Mouse (Mus musculus): ENCODE data around the gene Cpeb4. TPM values are rescaled to one million over a fixed set of nuclear protein-coding genes. Genes with fewer than 3 reads are reported as not detected.

Cpeb4 gene
- polyA plus RNA-seq, 1 experiment = 14.1 TPM

GRCm38 (mm10) chr11:31846771-31847468 lies 25.1 kb upstream of the Cpeb4 start:
- DNase-seq (ENCODE audit: low read depth) = no peak

GRCm38 (mm10) chr11:31847469-31847805 lies 24.6 kb upstream of the Cpeb4 start:
- no peak for DNase-seq (ENCODE audit: low read depth)

DNA sequence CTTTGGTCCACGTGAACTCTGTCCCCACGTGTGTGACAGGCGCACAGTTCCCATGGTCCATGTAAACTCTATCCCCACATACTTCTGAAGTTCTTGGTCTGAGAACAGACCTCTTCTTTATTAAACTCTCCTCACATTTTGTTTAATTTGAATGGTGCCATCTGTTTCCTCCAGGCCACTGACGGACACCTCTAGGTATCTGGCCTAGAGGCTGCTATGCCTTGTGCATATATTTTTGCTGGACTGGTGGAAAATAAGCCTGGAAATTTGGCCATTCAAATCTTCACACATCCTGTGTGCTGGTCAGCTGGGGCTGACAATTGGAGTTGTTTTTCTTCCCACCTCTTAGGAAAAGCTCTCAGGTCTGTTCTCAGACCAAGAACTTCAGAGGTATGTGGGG lies 23.3 kb upstream of the Cpeb4 start:
- DNase-seq (ENCODE audit: low read depth) = no peak

DNA sequence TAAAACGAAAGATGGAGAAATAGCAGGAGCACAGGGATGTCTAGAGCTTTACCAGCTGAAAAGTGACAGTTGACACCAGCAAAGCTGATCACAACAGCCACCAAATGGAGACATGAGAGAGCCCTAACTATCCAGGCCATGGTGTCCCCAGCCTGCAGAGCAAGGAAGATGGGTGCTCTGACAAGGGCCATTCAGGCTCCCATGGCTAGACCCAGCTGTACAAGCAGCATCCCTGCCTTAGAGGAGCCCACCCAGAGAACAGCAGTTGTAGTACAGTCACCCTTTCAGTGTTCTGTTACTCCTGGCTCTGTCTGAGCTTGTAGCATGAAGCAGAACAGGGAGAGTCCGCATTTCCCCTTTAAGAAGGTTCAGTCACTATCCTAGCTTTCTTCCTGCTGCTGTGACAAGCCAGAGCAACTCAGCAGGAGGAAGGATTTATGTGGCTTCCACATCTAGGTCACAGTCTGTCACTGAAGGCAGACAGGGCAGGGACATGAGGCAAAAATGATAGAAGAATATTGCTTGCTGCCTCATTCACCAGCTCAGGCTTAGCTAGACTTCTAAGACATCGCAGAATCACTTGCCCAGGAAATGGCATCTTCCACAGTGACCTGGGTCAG lies 21.7 kb upstream of the Cpeb4 start:
- no peak for DNase-seq (ENCODE audit: low read depth)

DNA sequence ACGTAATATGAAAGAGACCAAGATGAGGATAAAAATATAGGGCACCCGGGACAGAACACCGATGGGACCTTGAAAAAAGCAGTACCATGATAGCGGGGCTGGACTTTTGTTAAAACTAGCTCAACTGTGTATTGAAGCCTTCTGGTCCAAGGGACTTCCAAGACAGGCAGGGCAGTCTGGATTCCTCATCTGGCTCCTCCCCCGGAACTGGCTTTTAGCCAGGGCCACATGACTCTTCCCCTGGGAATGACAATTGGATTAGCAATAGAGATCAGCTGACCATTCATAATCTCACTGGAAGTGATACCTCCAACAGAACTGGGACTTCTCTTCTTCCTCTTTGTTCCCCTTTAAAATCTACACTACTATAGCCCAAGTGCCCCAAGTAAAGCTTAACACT lies 21.0 kb upstream of the Cpeb4 start:
- no peak for DNase-seq (ENCODE audit: low read depth)

DNA sequence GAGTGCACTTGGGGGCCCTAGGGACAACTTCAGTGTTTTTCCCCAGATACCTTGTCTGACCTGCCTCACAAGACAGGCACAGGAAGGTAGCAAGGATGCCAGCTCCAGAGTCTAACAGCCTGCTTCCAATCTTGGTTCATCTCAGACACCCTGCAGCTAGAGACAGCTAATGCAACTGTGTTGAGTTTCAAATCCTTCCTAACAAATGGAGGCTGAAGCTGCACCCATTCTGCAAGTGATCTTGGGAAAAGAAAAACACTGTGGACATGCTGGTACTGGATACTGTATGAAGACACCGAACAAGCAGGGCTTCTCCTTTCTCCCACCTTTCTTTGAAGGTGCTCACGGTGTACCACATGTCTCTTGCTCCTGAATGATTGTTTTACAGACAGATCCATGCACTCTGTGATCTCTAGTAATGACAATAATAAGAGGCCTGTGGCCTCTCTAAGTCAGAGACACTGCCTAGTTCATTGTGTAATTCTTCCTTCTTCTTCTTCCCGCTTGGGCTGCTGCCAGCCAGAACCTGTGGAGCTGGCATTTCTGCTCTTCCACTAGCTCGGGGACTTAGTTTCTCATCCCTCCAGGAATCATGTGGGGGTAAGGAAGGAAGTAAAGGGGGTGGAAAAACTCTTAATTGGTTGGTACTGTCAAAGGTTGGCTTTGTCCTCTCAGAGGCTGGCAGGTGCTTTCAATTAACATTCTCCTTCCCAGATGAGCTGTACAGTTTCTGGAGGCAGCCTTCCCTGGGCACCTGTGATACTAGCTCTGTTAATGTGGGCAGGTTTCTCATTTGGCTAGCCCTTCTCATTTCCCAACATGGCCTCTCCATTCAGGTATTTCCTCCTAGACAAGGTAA lies 20.1 kb upstream of the Cpeb4 start:
- DNase-seq (ENCODE audit: low read depth) = peak; percentile 83

GRCm38 (mm10) chr11:31854955-31855354 lies 17.1 kb upstream of the Cpeb4 start:
- no peak for DNase-seq (ENCODE audit: low read depth)

GRCm38 (mm10) chr11:31857479-31857878 lies 14.5 kb upstream of the Cpeb4 start:
- DNase-seq (ENCODE audit: low read depth) = no peak

- DNase-seq (ENCODE audit: low read depth) = no peak
Measured at GRCm38 (mm10) chr11:31861149-31861890, 10.7 kb upstream of the Cpeb4 start.

DNA sequence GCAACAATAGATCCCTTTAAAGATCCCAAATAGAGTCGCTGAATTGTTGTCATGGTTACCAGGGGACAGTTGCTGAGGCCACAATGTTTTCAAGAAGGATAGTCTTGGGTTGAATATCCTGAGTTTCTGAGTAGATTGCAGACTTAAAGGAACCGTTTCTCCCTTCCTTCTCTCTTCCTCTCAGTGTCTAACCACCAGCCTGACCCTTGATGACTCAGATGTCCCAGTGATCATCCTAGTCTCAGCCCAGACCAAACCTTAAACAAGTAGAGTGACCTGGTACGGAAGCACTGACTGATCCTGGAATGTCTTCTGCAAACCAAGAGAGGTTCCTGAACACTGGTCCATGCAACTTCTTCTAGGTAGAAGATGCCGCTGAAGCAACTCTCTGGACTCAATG lies 4.0 kb upstream of the Cpeb4 start:
- no peak for DNase-seq (ENCODE audit: low read depth)

- DNase-seq (ENCODE audit: low read depth) = peak; percentile 89
Measured at GRCm38 (mm10) chr11:31870285-31871010, 1.6 kb upstream of the Cpeb4 start.

DNA sequence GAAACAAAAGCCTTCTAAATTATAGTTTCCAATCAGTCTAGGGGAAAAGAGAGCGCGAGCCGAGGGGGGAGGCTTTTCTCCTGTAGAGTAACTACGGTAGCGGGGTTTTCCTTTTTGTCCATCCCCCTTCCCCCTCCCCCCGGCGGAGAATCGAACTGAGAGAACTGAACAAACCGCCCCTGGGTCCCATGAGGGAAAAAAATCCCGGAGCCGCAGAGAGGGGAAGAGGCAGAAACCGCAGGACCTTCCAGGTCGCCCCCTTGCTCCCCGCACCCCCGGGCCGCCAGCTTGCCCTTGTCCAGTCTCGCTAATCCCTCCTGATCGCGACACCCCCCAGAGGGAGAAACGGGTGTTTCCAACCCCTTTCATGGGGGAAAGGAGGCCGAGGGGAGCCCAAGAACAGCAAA lies 873 bp upstream of the Cpeb4 start:
- no peak for DNase-seq (ENCODE audit: low read depth)

- DNase-seq (ENCODE audit: low read depth) = no peak
Measured at GRCm38 (mm10) chr11:31872546-31873261, 693 bp downstream of the Cpeb4 start.

DNA sequence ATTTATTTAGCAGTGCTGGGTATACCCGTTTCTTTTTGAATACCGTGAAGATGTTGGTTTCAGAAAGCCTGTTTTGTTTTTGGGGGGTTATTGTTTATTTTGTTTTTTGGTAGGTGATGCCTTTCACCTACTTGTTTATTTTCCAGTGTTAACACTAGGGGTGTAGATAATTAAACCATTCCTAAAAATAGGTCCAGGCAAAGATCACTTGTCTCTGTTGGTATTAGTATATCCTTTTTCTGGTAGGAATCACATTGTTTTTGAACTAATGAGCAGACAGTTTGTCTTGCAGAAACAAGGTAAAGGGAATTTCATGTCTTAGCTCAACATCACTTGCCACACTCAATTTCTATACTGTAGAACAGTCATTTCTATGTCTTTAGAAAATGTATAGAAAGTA lies 2.1 kb downstream of the Cpeb4 start:
- DNase-seq (ENCODE audit: low read depth) = no peak

DNA sequence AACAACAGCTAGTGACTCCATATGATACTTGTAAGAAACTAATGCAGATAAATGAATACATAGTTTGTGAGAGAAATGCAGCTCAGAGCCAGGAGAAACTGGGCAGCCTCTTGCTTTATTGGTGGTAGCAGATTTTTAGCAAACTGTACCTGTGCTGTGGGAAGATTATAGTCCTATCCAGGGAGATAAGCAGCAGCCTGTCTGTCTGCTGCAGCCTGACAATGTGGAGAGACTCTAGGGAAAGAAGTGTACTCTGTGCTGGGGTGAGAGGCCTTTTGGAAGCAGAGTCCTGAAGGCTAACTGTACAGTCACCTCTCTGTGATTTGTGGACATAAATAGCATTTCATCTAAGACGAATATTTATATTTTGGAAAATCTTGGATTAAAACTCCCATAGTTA lies 11.7 kb downstream of the Cpeb4 start:
- DNase-seq (ENCODE audit: low read depth) = no peak

- no peak for DNase-seq (ENCODE audit: low read depth)
Measured at GRCm38 (mm10) chr11:31885765-31886164, 13.8 kb downstream of the Cpeb4 start.

GRCm38 (mm10) chr11:31888229-31888628 lies 16.2 kb downstream of the Cpeb4 start:
- no peak for DNase-seq (ENCODE audit: low read depth)

DNA sequence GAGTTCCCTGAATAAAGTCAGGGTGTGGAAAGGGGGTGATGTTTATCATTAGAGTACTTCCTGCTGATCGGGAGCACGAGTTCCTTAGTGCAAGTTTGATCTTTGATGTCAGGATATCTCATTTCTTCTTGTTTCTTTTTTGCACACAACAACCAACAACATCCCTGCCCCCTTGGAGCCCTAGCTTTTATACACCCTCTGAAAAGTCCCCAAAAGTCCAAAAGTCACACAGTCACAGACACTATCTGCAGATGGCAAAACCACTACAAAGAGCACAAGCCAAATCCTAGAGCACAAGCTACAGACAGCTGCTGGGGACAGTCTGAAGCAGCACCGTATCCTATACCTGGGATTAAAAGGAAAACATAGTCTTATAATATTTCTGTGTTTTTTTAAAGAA lies 20.1 kb downstream of the Cpeb4 start:
- DNase-seq (ENCODE audit: low read depth) = no peak

DNA sequence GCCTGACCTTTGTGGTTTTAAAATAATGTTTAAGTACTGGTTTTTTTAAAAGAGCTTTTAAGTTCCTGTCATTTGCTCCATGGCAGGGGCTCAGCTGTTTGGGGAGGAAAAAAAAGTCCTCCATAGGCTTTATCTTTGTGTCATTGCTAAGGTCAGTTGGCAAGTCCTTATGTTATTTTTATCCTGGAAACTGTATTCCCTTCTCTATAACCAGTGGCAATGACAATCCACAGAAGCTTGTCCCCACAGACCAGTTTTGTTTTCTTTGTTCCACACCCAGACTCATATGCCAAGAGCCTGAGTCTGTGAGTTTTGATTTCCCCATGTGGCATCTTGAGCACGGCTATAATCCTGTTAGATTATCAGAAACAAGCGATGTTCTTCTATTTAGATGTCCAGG lies 21.6 kb downstream of the Cpeb4 start:
- DNase-seq (ENCODE audit: low read depth) = no peak

DNA sequence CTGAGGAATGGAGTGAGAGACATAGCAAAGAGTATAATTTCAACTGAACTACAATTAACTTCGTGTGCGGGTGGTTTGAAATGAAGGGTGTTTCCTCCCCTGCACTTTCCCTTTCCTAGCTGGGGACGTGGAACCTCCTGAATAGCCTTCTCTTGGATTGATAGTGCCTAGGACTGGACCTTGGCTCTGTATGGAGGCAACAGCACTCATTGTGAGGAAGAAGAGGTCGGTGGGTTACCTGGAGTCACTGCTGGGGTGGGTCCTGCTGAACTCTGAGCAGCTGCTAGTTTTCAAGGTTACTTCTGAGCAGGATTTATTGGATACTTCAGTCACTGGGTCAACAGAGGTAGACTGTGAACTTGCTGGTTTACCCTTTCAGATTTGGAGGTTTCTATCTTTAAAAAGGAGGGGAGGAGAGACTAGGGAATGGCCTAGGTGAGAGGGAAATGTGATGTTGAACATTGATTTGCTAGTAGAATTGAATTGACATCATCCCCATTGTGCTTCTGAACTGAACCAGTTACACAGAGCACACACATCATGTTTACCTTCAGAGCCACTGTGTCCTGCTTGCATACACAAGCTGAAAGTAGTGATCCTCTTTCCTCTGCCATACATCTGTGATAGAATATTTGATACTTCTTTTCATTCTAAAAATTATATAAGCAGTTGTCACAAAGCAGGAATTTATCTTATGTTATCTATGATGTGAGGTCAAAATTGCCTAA lies 24.2 kb downstream of the Cpeb4 start:
- DNase-seq (ENCODE audit: low read depth) = no peak
